ENCODE assay signal across 11 mouse cellular contexts in the genomic region with DNA sequence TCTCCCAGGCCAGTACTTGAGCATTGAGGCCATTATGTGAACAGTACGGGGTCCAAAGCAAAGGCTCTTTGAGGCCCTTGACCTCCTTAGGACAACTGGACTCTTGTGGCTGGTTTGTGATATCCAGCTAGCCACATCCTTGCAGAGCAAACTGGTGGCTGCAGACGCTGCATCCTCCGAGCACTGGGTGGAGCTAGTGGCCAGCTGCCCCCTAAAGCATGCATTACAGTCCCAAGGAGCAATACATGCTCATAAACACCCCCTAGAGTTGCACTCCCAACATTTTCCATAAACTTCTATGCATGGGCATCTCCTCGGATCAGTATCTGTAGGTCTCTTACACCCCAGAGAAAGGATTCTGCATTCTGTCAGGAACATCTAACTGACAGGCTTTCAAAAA.
DNase-seq lines count a peak whose midpoint lies in the region; ATAC-seq and TF ChIP-seq lines count a peak whose summit lies in the region.
"Had no signal": no experiment of that assay in that cellular context is flagged by ENCODE, and none has a peak within 500 bp of the region (broad histone marks: within the 10 kb centered on the region; RNA-seq: fewer than 3 reads in every experiment).

No protein-coding gene starts in this region.

- TF ChIP-seq CTCF in hindbrain, postnatal 0 days (IDR thresholded peaks at IDR 0.05; ENCODE audit: low read depth): peak; percentile 60

- H3K27me3 ChIP-seq in hindbrain, embryonic 10.5 days (ENCODE audit: insufficient read depth, poor library complexity, severe bottlenecking): no peaks in the 10 kb centered on the region
- H3K27me3 ChIP-seq in hindbrain, embryonic 12.5 days: no peaks in the 10 kb centered on the region
- no peaks in the 10 kb centered on the region for H3K27me3 ChIP-seq in midbrain, embryonic 10.5 days (ENCODE audit: low read depth, poor library complexity, severe bottlenecking)
- H3K27me3 ChIP-seq in midbrain, embryonic 15.5 days (replicated peaks): no peaks in the 10 kb centered on the region
- H3K27me3 ChIP-seq in hindbrain, postnatal 0 days (ENCODE audit: insufficient read depth, low read length): no peaks in the 10 kb centered on the region
- H3K27me3 ChIP-seq: neural tube, embryonic 12.5 days had no signal

- peaks cover 53% of the 10 kb centered on the region for H3K4me1 ChIP-seq in hindbrain, embryonic 10.5 days (replicated peaks)
- H3K4me1 ChIP-seq in hindbrain, embryonic 12.5 days: peaks cover 44% of the 10 kb centered on the region
- peaks cover 39% of the 10 kb centered on the region for H3K4me1 ChIP-seq in midbrain, embryonic 10.5 days
- peaks cover 25% of the 10 kb centered on the region for H3K4me1 ChIP-seq in midbrain, embryonic 15.5 days
- peaks cover 16% of the 10 kb centered on the region for H3K4me1 ChIP-seq in hindbrain, postnatal 0 days (ENCODE audit: insufficient read depth, low read length)

- peaks cover 9% of the 10 kb centered on the region for H3K36me3 ChIP-seq in hindbrain, embryonic 10.5 days
- H3K36me3 ChIP-seq in hindbrain, embryonic 12.5 days: peaks cover 6% of the 10 kb centered on the region; the same call in 1 of the 2 replicates
- H3K36me3 ChIP-seq in midbrain, embryonic 10.5 days: peaks cover 4% of the 10 kb centered on the region; the same call in 1 of the 2 replicates
- no peaks in the 10 kb centered on the region for H3K36me3 ChIP-seq in midbrain, embryonic 15.5 days (replicated peaks)
- H3K36me3 ChIP-seq in hindbrain, postnatal 0 days (ENCODE audit: insufficient read depth, low read length): no peaks in the 10 kb centered on the region
- H3K36me3 ChIP-seq: G1E; neural tube, embryonic 12.5 days had no signal

- peaks cover 8% of the 10 kb centered on the region; the same call in 1 of the 2 replicates for H3K9me3 ChIP-seq in hindbrain, embryonic 10.5 days
- peaks cover 6% of the 10 kb centered on the region; the same call in 1 of the 2 replicates for H3K9me3 ChIP-seq in hindbrain, embryonic 12.5 days (replicated peaks)
- no peaks in the 10 kb centered on the region; the same call in 1 of the 2 replicates for H3K9me3 ChIP-seq in midbrain, embryonic 10.5 days (replicated peaks)
- no peaks in the 10 kb centered on the region for H3K9me3 ChIP-seq in midbrain, embryonic 15.5 days
- H3K9me3 ChIP-seq in hindbrain, postnatal 0 days (ENCODE audit: low read length): no peaks in the 10 kb centered on the region

- H3K27ac ChIP-seq in hindbrain, embryonic 10.5 days: peak overlapping the region; percentile 81
- no peak overlapping the region for H3K27ac ChIP-seq in hindbrain, embryonic 12.5 days
- H3K27ac ChIP-seq in midbrain, embryonic 10.5 days (replicated peaks): peak overlapping the region; percentile 38; the same call in 1 of the 2 replicates
- H3K27ac ChIP-seq in midbrain, embryonic 15.5 days: no peak overlapping the region
- H3K27ac ChIP-seq in hindbrain, postnatal 0 days: peak overlapping the region; percentile 69; the same call in 1 of the 2 replicates
- H3K27ac ChIP-seq: neural tube, embryonic 12.5 days had no signal

- no peak for ATAC-seq in hindbrain, embryonic 12.5 days (ENCODE audit: low FRiP score)
- no peak for ATAC-seq in midbrain, embryonic 15.5 days (replicated peaks)
- ATAC-seq in hindbrain, postnatal 0 days: no peak

- WGBS in hindbrain, embryonic 10.5 days: 60% methylated on average over 4 of the region's 4 CpGs
- 50% methylated on average over 4 of the region's 4 CpGs for WGBS in hindbrain, embryonic 12.5 days
- 58% methylated on average over 4 of the region's 4 CpGs for WGBS in midbrain, embryonic 10.5 days
- WGBS in midbrain, embryonic 15.5 days: 53% methylated on average over 4 of the region's 4 CpGs
- 59% methylated on average over 4 of the region's 4 CpGs for WGBS in hindbrain, postnatal 0 days

- H3K9ac ChIP-seq in hindbrain, embryonic 12.5 days: no peak overlapping the region
- H3K9ac ChIP-seq in midbrain, embryonic 15.5 days: no peak overlapping the region
- H3K9ac ChIP-seq in hindbrain, postnatal 0 days (replicated peaks; ENCODE audit: low read length): no peak overlapping the region

- no peak overlapping the region for H3K4me3 ChIP-seq in hindbrain, embryonic 10.5 days
- H3K4me3 ChIP-seq in hindbrain, embryonic 12.5 days: no peak overlapping the region
- no peak overlapping the region for H3K4me3 ChIP-seq in midbrain, embryonic 10.5 days
- H3K4me3 ChIP-seq in midbrain, embryonic 15.5 days: no peak overlapping the region
- H3K4me3 ChIP-seq in hindbrain, postnatal 0 days (ENCODE audit: low read length): no peak overlapping the region
- H3K4me3 ChIP-seq: neural tube, embryonic 12.5 days had no signal

- DNase-seq in hindbrain, embryonic 10.5 days (ENCODE audit: low spot score): peak; percentile 23
- DNase-seq in midbrain, embryonic 10.5 days (ENCODE audit: low spot score): no peak
- DNase-seq in hindbrain, postnatal 0 days (ENCODE audit: low spot score): peak; percentile 34
- no peak for DNase-seq in adipocyte (ENCODE audit: low spot score)
- no peak for DNase-seq in layer of hippocampus, postnatal 25 days (ENCODE audit: extremely low spot score in 1 of 2, low spot score in 1 of 2)
- DNase-seq: adrenal gland, postnatal 36 days; cerebellum, postnatal 36 days had no signal

- H3K4me2 ChIP-seq in hindbrain, embryonic 12.5 days (replicated peaks): no peak overlapping the region
- H3K4me2 ChIP-seq in midbrain, embryonic 15.5 days: no peak overlapping the region
- H3K4me2 ChIP-seq in hindbrain, postnatal 0 days (ENCODE audit: low read depth, low read length): no peak overlapping the region
- H3K4me2 ChIP-seq: neural tube, embryonic 12.5 days had no signal

Comparison
In these comparisons a context has a peak if more than half of its experiments do, and no peak if none do; other contexts are left out.
1. H3K27ac ChIP-seq: peak in hindbrain, embryonic 10.5 days (single experiment), midbrain, embryonic 10.5 days (single experiment) and hindbrain, postnatal 0 days (single experiment); none in hindbrain, embryonic 12.5 days (single experiment) and midbrain, embryonic 15.5 days (single experiment).
2. DNase-seq: peak in hindbrain, embryonic 10.5 days (single experiment) and hindbrain, postnatal 0 days (single experiment); none in midbrain, embryonic 10.5 days (single experiment), adipocyte (single experiment) and layer of hippocampus, postnatal 25 days (0 of 2).